Mouse (Mus musculus): ENCODE measurements around the gene Dpp6. TPM values are rescaled to one million over a fixed set of nuclear protein-coding genes. Genes with fewer than 3 reads are reported as not detected.
A peak's percentile ranks its signal among the peaks of the same experiment; 100 is the strongest.

Gene Dpp6
- polyA plus RNA-seq, 1 experiment from 2014 or later, result 10.0 TPM

GRCm38 (mm10) chr5:27587970-27588758 lies 771.2 kb downstream of the Dpp6 start:
- no peak overlapping the region for H3K9ac ChIP-seq (ENCODE audit: low read length)
- H3K4me1 ChIP-seq (ENCODE audit: control insufficient read depth, insufficient read depth, low read length), result no peaks in the 10 kb centered on the region
- no peak overlapping the region for H3K4me2 ChIP-seq (ENCODE audit: low read depth)
- ATAC-seq (ENCODE audit: insufficient read depth, low FRiP score, low TSS enrichment) (no peak), DNase-seq (ENCODE audit: low spot score) (no peak)
- H3K36me3 ChIP-seq (ENCODE audit: control insufficient read depth, insufficient read depth, low read length), result no peaks in the 10 kb centered on the region
- no peak overlapping the region for H3K4me3 ChIP-seq (ENCODE audit: low read depth, low read length)
- H3K27ac ChIP-seq (ENCODE audit: low read depth, low read length), result no peak overlapping the region
- no peaks in the 10 kb centered on the region for H3K9me3 ChIP-seq (ENCODE audit: control insufficient read depth, low read length)
- no peaks in the 10 kb centered on the region for H3K27me3 ChIP-seq (ENCODE audit: control insufficient read depth, insufficient read depth, low read length)
- 59% methylated on average over 8 of the region's 8 CpGs for whole genome bisulfite sequencing

DNA sequence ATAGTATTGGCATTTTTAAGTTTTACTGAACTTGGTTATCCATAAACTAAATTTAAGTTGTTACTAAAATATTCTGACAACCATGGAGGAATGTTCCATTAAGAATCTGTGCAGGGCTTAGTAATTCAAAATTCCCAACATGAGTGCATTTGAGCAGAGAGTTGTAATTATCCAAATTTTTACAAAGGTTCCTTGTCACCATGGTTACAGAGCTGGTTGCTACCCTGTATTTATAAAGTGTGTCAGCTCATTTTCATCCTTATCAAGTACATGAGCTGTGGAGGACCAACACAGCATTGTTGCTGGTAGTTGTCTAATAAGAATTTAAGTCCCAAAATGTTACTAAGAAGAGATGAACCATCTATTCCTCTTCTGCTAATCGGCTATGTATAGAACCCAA lies 787.1 kb downstream of the Dpp6 start:
- Histone ChIP-seq H3K27ac (ENCODE audit: low read depth, low read length) (no peak overlapping the region), H3K4me1 (ENCODE audit: control insufficient read depth, insufficient read depth, low read length) (no peaks in the 10 kb centered on the region), H3K9me3 (ENCODE audit: control insufficient read depth, low read length) (no peaks in the 10 kb centered on the region), H3K4me3 (ENCODE audit: low read depth, low read length) (no peak overlapping the region), H3K36me3 (ENCODE audit: control insufficient read depth, insufficient read depth, low read length) (no peaks in the 10 kb centered on the region), H3K9ac (ENCODE audit: low read length) (no peak overlapping the region), H3K4me2 (ENCODE audit: low read depth) (no peak overlapping the region), H3K27me3 (ENCODE audit: control insufficient read depth, insufficient read depth, low read length) (no peaks in the 10 kb centered on the region)
- ATAC-seq (ENCODE audit: insufficient read depth, low FRiP score, low TSS enrichment) (no peak), DNase-seq (ENCODE audit: low spot score) (no peak)
- 85% methylated on average over 1 of the region's 1 CpGs for WGBS

GRCm38 (mm10) chr5:27615769-27616168 lies 798.8 kb downstream of the Dpp6 start:
- whole genome bisulfite sequencing, result 37% methylated on average over 7 of the region's 7 CpGs
- Histone ChIP-seq H3K9ac (ENCODE audit: low read length) (no peak overlapping the region), H3K27ac (ENCODE audit: low read depth, low read length) (no peak overlapping the region), H3K36me3 (ENCODE audit: control insufficient read depth, insufficient read depth, low read length) (no peaks in the 10 kb centered on the region), H3K4me2 (ENCODE audit: low read depth) (no peak overlapping the region), H3K27me3 (ENCODE audit: control insufficient read depth, insufficient read depth, low read length) (no peaks in the 10 kb centered on the region), H3K4me3 (ENCODE audit: low read depth, low read length) (no peak overlapping the region), H3K9me3 (ENCODE audit: control insufficient read depth, low read length) (no peaks in the 10 kb centered on the region), H3K4me1 (ENCODE audit: control insufficient read depth, insufficient read depth, low read length) (no peaks in the 10 kb centered on the region)
- ATAC-seq (ENCODE audit: insufficient read depth, low FRiP score, low TSS enrichment) (0 out of 2 replicates have a peak, but pooled peaks have one; percentile 9), DNase-seq (ENCODE audit: low spot score) (peak; percentile 72)

DNA sequence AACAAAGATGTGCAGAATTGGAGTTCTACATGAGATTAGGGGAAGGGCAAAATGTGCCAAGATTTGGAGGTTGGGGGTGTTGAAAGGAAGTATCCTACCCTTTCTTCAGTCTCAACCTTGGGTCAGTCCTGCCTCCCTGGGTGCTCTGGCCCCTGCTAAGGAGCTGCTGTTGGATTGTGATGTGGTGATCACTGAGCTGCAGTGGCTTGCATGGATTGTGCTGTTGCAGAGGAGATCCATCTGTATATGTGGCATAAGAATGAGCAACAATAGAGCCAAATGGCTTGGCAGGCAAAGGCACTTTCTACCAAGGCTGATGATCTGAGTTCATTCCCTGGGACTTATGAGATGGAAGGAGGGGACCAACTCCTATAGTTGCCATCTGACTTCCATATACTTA lies 804.8 kb downstream of the Dpp6 start:
- Histone ChIP-seq H3K9me3 (ENCODE audit: control insufficient read depth, low read length) (no peaks in the 10 kb centered on the region), H3K4me3 (ENCODE audit: low read depth, low read length) (no peak overlapping the region), H3K9ac (ENCODE audit: low read length) (no peak overlapping the region), H3K4me2 (ENCODE audit: low read depth) (no peak overlapping the region), H3K4me1 (ENCODE audit: control insufficient read depth, insufficient read depth, low read length) (no peaks in the 10 kb centered on the region), H3K36me3 (ENCODE audit: control insufficient read depth, insufficient read depth, low read length) (no peaks in the 10 kb centered on the region), H3K27me3 (ENCODE audit: control insufficient read depth, insufficient read depth, low read length) (no peaks in the 10 kb centered on the region), H3K27ac (ENCODE audit: low read depth, low read length) (no peak overlapping the region)
- ATAC-seq (ENCODE audit: insufficient read depth, low FRiP score, low TSS enrichment) (no peak), DNase-seq (ENCODE audit: low spot score) (no peak)

GRCm38 (mm10) chr5:27623876-27624275 lies 806.9 kb downstream of the Dpp6 start:
- H3K4me3 ChIP-seq (ENCODE audit: low read depth, low read length), result no peak overlapping the region
- no peaks in the 10 kb centered on the region for H3K4me1 ChIP-seq (ENCODE audit: control insufficient read depth, insufficient read depth, low read length)
- H3K36me3 ChIP-seq (ENCODE audit: control insufficient read depth, insufficient read depth, low read length), result no peaks in the 10 kb centered on the region
- H3K4me2 ChIP-seq (ENCODE audit: low read depth), result no peak overlapping the region
- H3K9ac ChIP-seq (ENCODE audit: low read length), result no peak overlapping the region
- 48% methylated on average over 1 of the region's 1 CpGs for WGBS
- DNase-seq (ENCODE audit: low spot score), result no peak
- no peak overlapping the region for H3K27ac ChIP-seq (ENCODE audit: low read depth, low read length)
- H3K27me3 ChIP-seq (ENCODE audit: control insufficient read depth, insufficient read depth, low read length), result no peaks in the 10 kb centered on the region
- no peaks in the 10 kb centered on the region for H3K9me3 ChIP-seq (ENCODE audit: control insufficient read depth, low read length)
- ATAC-seq (ENCODE audit: insufficient read depth, low FRiP score, low TSS enrichment), result no peak

- H3K4me2 ChIP-seq (ENCODE audit: low read depth), result no peak overlapping the region
- H3K27me3 ChIP-seq (ENCODE audit: control insufficient read depth, insufficient read depth, low read length), result no peaks in the 10 kb centered on the region
- no peaks in the 10 kb centered on the region for H3K9me3 ChIP-seq (ENCODE audit: control insufficient read depth, low read length)
- H3K27ac ChIP-seq (ENCODE audit: low read depth, low read length), result no peak overlapping the region
- no peaks in the 10 kb centered on the region for H3K36me3 ChIP-seq (ENCODE audit: control insufficient read depth, insufficient read depth, low read length)
- ATAC-seq (ENCODE audit: insufficient read depth, low FRiP score, low TSS enrichment), result no peak
- no peak overlapping the region for H3K9ac ChIP-seq (ENCODE audit: low read length)
- H3K4me3 ChIP-seq (ENCODE audit: low read depth, low read length), result no peak overlapping the region
- 77% methylated on average over 2 of the region's 2 CpGs for WGBS
- DNase-seq (ENCODE audit: low spot score), result no peak
- H3K4me1 ChIP-seq (ENCODE audit: control insufficient read depth, insufficient read depth, low read length), result no peaks in the 10 kb centered on the region
Observed at GRCm38 (mm10) chr5:27632151-27632550, 815.1 kb downstream of the Dpp6 start.

- DNase-seq (ENCODE audit: low spot score) (no peak), ATAC-seq (ENCODE audit: insufficient read depth, low FRiP score, low TSS enrichment) (no peak)
- Histone ChIP-seq H3K9ac (ENCODE audit: low read length) (no peak overlapping the region), H3K4me2 (ENCODE audit: low read depth) (no peak overlapping the region), H3K27ac (ENCODE audit: low read depth, low read length) (no peak overlapping the region), H3K27me3 (ENCODE audit: control insufficient read depth, insufficient read depth, low read length) (no peaks in the 10 kb centered on the region), H3K4me3 (ENCODE audit: low read depth, low read length) (no peak overlapping the region), H3K36me3 (ENCODE audit: control insufficient read depth, insufficient read depth, low read length) (no peaks in the 10 kb centered on the region), H3K4me1 (ENCODE audit: control insufficient read depth, insufficient read depth, low read length) (no peaks in the 10 kb centered on the region), H3K9me3 (ENCODE audit: control insufficient read depth, low read length) (no peaks in the 10 kb centered on the region)
- WGBS, result 83% methylated on average over 2 of the region's 2 CpGs
Observed at GRCm38 (mm10) chr5:27635941-27636340, 818.9 kb downstream of the Dpp6 start.

DNA sequence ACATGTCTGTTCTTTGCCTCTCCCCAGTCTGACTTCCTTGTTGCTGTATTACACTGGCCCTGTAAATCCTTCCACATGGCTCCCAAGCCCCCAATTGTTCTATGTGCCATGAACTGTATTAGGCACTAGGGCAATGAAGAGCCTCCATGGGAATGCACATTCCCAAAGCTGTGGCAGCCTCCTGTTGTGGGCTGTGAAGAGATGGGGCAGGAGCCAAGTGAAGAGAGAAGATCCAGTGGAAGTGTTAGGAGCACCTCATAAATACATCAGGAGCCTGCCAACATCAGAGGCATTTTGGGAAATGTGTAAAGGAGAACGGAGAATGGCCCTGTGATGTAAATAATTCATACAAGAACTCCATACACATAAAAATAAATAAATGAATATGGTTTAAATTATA lies 824.9 kb downstream of the Dpp6 start:
- Histone ChIP-seq H3K4me2 (ENCODE audit: low read depth) (no peak overlapping the region), H3K27me3 (ENCODE audit: control insufficient read depth, insufficient read depth, low read length) (no peaks in the 10 kb centered on the region), H3K9ac (ENCODE audit: low read length) (no peak overlapping the region), H3K36me3 (ENCODE audit: control insufficient read depth, insufficient read depth, low read length) (no peaks in the 10 kb centered on the region), H3K4me1 (ENCODE audit: control insufficient read depth, insufficient read depth, low read length) (no peaks in the 10 kb centered on the region), H3K27ac (ENCODE audit: low read depth, low read length) (no peak overlapping the region), H3K4me3 (ENCODE audit: low read depth, low read length) (no peak overlapping the region), H3K9me3 (ENCODE audit: control insufficient read depth, low read length) (no peaks in the 10 kb centered on the region; the same call in 1 of the 2 replicates)
- DNase-seq (ENCODE audit: low spot score) (no peak), ATAC-seq (ENCODE audit: insufficient read depth, low FRiP score, low TSS enrichment) (no peak)
- 83% methylated on average over 1 of the region's 1 CpGs for WGBS
